Mouse (Mus musculus) forebrain, embryonic 12.5 days (tissue): ENCODE measurements at regions not wholly inside any gene's neighbourhood (a gene's known extent, or its start where the extent isn't known, plus 50 kb on each side); places are given as distances from the start of the nearest gene placed in this dataset.
A peak's percentile ranks its signal among the peaks of the same experiment; 100 is the strongest.

ENCODE experiments used
- ATAC-seq: fragments of 200-750 bp; cut with Nextera tagmentation; 2 replicates; pipeline ENCODE4 v1.8.0; 2017; ENCODE audit warnings: moderate TSS enrichment; ENCODE audit not compliant: low FRiP score
- H3K27ac ChIP-seq: fragments of 300-500 bp; sonication (generic); 2 replicates; pipeline ENCODE4 v1.5.1; 2016; ENCODE audit warnings: mild to moderate bottlenecking
- H3K27me3 ChIP-seq: fragments of 300-500 bp; sonication (generic); 2 replicates; pipeline ENCODE4 v1.6.1; 2016; ENCODE audit warnings: mild to moderate bottlenecking
- H3K36me3 ChIP-seq: fragments of 300-500 bp; sonication (generic); replicated peaks from 2 replicates; pipeline ENCODE4 v1.6.1; 2016; ENCODE audit warnings: mild to moderate bottlenecking
- H3K4me1 ChIP-seq: fragments of 300-500 bp; sonication (generic); 2 replicates; pipeline ENCODE4 v1.6.1; 2016
- H3K4me2 ChIP-seq: fragments of 300-500 bp; sonication (generic); 2 replicates; pipeline ENCODE4 v1.6.1; 2016; ENCODE audit warnings: mild to moderate bottlenecking, moderate library complexity
- H3K4me3 ChIP-seq: fragments of 300-500 bp; sonication (generic); replicated peaks from 2 replicates; pipeline ENCODE4 v1.5.1; 2016; ENCODE audit warnings: mild to moderate bottlenecking
- H3K9ac ChIP-seq: fragments of 300-500 bp; sonication (generic); 2 replicates; pipeline ENCODE4 v1.6.1; 2016; ENCODE audit warnings: mild to moderate bottlenecking
- H3K9me3 ChIP-seq: fragments of 300-500 bp; sonication (generic); 2 replicates; pipeline ENCODE4 v1.6.1; 2016
- WGBS: fragments of 180-500 bp; shearing (Covaris S2); methylation state at CpG from one replicate; pipeline ENCODE4 v1.1.7; 2016; 5-methylcytosine and 5-hydroxymethylcytosine counted together

- no peak overlapping the region for H3K4me3 ChIP-seq
- no peaks in the 10 kb centered on the region for H3K27me3 ChIP-seq
- WGBS = 21% methylated on average over 1 of the region's 1 CpGs
- H3K27ac ChIP-seq = no peak overlapping the region
- H3K4me2 ChIP-seq = no peak overlapping the region
- no peak overlapping the region for H3K9ac ChIP-seq
- no peaks in the 10 kb centered on the region for H3K4me1 ChIP-seq
- H3K9me3 ChIP-seq = no peaks in the 10 kb centered on the region
- no peaks in the 10 kb centered on the region for H3K36me3 ChIP-seq
- 0 out of 2 replicates have a peak, but pooled peaks have one; percentile 36 for ATAC-seq
Observed at GRCm38 (mm10) chr13:117334125-117334524, 113.2 kb upstream of the Gm17509 start.

- no peaks in the 10 kb centered on the region for H3K27me3 ChIP-seq
- no peak overlapping the region for H3K9ac ChIP-seq
- no peak overlapping the region for H3K4me2 ChIP-seq
- WGBS = 95% methylated on average over 5 of the region's 5 CpGs
- no peaks in the 10 kb centered on the region for H3K36me3 ChIP-seq
- no peak overlapping the region for H3K4me3 ChIP-seq
- no peaks in the 10 kb centered on the region for H3K9me3 ChIP-seq
- H3K27ac ChIP-seq = no peak overlapping the region
- ATAC-seq = no peak
- H3K4me1 ChIP-seq = no peaks in the 10 kb centered on the region
Observed at GRCm38 (mm10) chr13:117334539-117334938, 113.7 kb upstream of the Gm17509 start.

GRCm38 (mm10) chr13:117381086-117381595, 160.3 kb upstream of the Gm17509 start:
- Histone ChIP-seq H3K4me1 (no peaks in the 10 kb centered on the region), H3K4me2 (no peak overlapping the region), H3K4me3 (no peak overlapping the region), H3K27me3 (no peaks in the 10 kb centered on the region), H3K9me3 (no peaks in the 10 kb centered on the region), H3K27ac (no peak overlapping the region), H3K36me3 (no peaks in the 10 kb centered on the region), H3K9ac (no peak overlapping the region)
- 80% methylated on average over 4 of the region's 4 CpGs for WGBS
- no peak for ATAC-seq

GRCm38 (mm10) chr13:117383480-117384137, 162.7 kb upstream of the Gm17509 start:
- ATAC-seq = no peak
- H3K4me2 ChIP-seq = no peak overlapping the region
- no peak overlapping the region for H3K4me3 ChIP-seq
- H3K27me3 ChIP-seq = no peaks in the 10 kb centered on the region
- no peak overlapping the region for H3K27ac ChIP-seq
- 90% methylated on average over 12 of the region's 12 CpGs for WGBS
- no peak overlapping the region for H3K9ac ChIP-seq
- no peaks in the 10 kb centered on the region for H3K9me3 ChIP-seq
- no peaks in the 10 kb centered on the region for H3K4me1 ChIP-seq
- H3K36me3 ChIP-seq = no peaks in the 10 kb centered on the region

GRCm38 (mm10) chr13:117390287-117390686, 169.4 kb upstream of the Gm17509 start:
- Histone ChIP-seq H3K36me3 (no peaks in the 10 kb centered on the region), H3K4me3 (no peak overlapping the region), H3K9me3 (no peaks in the 10 kb centered on the region), H3K4me2 (no peak overlapping the region), H3K27ac (no peak overlapping the region), H3K4me1 (no peaks in the 10 kb centered on the region), H3K27me3 (no peaks in the 10 kb centered on the region), H3K9ac (no peak overlapping the region)
- no peak for ATAC-seq

- 76% methylated on average over 1 of the region's 1 CpGs for WGBS
- Histone ChIP-seq H3K9ac (no peak overlapping the region), H3K4me2 (no peak overlapping the region), H3K27me3 (no peaks in the 10 kb centered on the region), H3K4me1 (no peaks in the 10 kb centered on the region), H3K27ac (no peak overlapping the region), H3K9me3 (no peaks in the 10 kb centered on the region), H3K4me3 (no peak overlapping the region), H3K36me3 (no peaks in the 10 kb centered on the region)
- ATAC-seq = no peak
Observed at GRCm38 (mm10) chr13:117393488-117393887, 172.6 kb upstream of the Gm17509 start.

- Histone ChIP-seq H3K27me3 (no peaks in the 10 kb centered on the region), H3K4me3 (no peak overlapping the region), H3K9ac (no peak overlapping the region), H3K36me3 (no peaks in the 10 kb centered on the region), H3K27ac (no peak overlapping the region), H3K4me1 (no peaks in the 10 kb centered on the region), H3K9me3 (no peaks in the 10 kb centered on the region), H3K4me2 (no peak overlapping the region)
- 74% methylated on average over 4 of the region's 4 CpGs for WGBS
- no peak for ATAC-seq
Observed at GRCm38 (mm10) chr13:117401245-117401644, 180.4 kb upstream of the Gm17509 start.

- Histone ChIP-seq H3K9ac (no peak overlapping the region), H3K4me2 (no peak overlapping the region), H3K9me3 (no peaks in the 10 kb centered on the region), H3K4me3 (no peak overlapping the region), H3K36me3 (no peaks in the 10 kb centered on the region), H3K27me3 (no peaks in the 10 kb centered on the region), H3K27ac (no peak overlapping the region), H3K4me1 (no peaks in the 10 kb centered on the region)
- ATAC-seq = no peak
- 83% methylated on average over 7 of the region's 7 CpGs for WGBS
Observed at GRCm38 (mm10) chr13:117409940-117410339, 189.1 kb upstream of the Gm17509 start.

- 78% methylated on average over 4 of the region's 4 CpGs for WGBS
- no peak overlapping the region for H3K4me2 ChIP-seq
- no peaks in the 10 kb centered on the region for H3K27me3 ChIP-seq
- H3K9me3 ChIP-seq = no peaks in the 10 kb centered on the region
- H3K4me1 ChIP-seq = no peaks in the 10 kb centered on the region
- no peak overlapping the region for H3K27ac ChIP-seq
- H3K9ac ChIP-seq = no peak overlapping the region
- H3K4me3 ChIP-seq = no peak overlapping the region
- no peak for ATAC-seq
- no peaks in the 10 kb centered on the region for H3K36me3 ChIP-seq
Observed at GRCm38 (mm10) chr13:117413616-117414015, 188.5 kb upstream of the Hcn1 start.

- 88% methylated on average over 4 of the region's 4 CpGs for WGBS
- no peak overlapping the region for H3K4me2 ChIP-seq
- H3K27ac ChIP-seq = no peak overlapping the region
- no peaks in the 10 kb centered on the region for H3K4me1 ChIP-seq
- H3K27me3 ChIP-seq = no peaks in the 10 kb centered on the region
- no peak overlapping the region for H3K9ac ChIP-seq
- ATAC-seq = no peak
- H3K36me3 ChIP-seq = no peaks in the 10 kb centered on the region
- H3K9me3 ChIP-seq = no peaks in the 10 kb centered on the region
- H3K4me3 ChIP-seq = no peak overlapping the region
Observed at GRCm38 (mm10) chr13:117423558-117423957, 178.6 kb upstream of the Hcn1 start.

GRCm38 (mm10) chr13:117425015-117425414, 177.1 kb upstream of the Hcn1 start:
- no peak for ATAC-seq
- Histone ChIP-seq H3K4me1 (no peaks in the 10 kb centered on the region), H3K36me3 (no peaks in the 10 kb centered on the region), H3K27ac (no peak overlapping the region), H3K4me3 (no peak overlapping the region), H3K4me2 (no peak overlapping the region), H3K9me3 (no peaks in the 10 kb centered on the region), H3K9ac (no peak overlapping the region), H3K27me3 (no peaks in the 10 kb centered on the region)
- 88% methylated on average over 1 of the region's 1 CpGs for WGBS

GRCm38 (mm10) chr13:117467407-117467806, 134.7 kb upstream of the Hcn1 start:
- Histone ChIP-seq H3K4me2 (no peak overlapping the region), H3K4me1 (no peaks in the 10 kb centered on the region), H3K4me3 (no peak overlapping the region), H3K9me3 (no peaks in the 10 kb centered on the region), H3K27me3 (no peaks in the 10 kb centered on the region), H3K9ac (no peak overlapping the region), H3K27ac (no peak overlapping the region), H3K36me3 (no peaks in the 10 kb centered on the region)
- ATAC-seq = no peak
- 83% methylated on average over 3 of the region's 3 CpGs for WGBS

- WGBS = 87% methylated on average over 5 of the region's 5 CpGs
- H3K9me3 ChIP-seq = no peaks in the 10 kb centered on the region
- no peak overlapping the region for H3K4me3 ChIP-seq
- no peaks in the 10 kb centered on the region for H3K36me3 ChIP-seq
- ATAC-seq = no peak
- H3K4me2 ChIP-seq = no peak overlapping the region
- no peak overlapping the region for H3K9ac ChIP-seq
- H3K27me3 ChIP-seq = no peaks in the 10 kb centered on the region
- H3K27ac ChIP-seq = no peak overlapping the region
- H3K4me1 ChIP-seq = no peaks in the 10 kb centered on the region
Observed at GRCm38 (mm10) chr13:117472726-117473125, 129.4 kb upstream of the Hcn1 start.
